Mouse (Mus musculus): ENCODE measurements around the gene Zfp709.
A peak's percentile ranks its signal among the peaks of the same experiment; 100 is the strongest.
"Not testable (repeated sequence)": the region's sequence is repeated elsewhere in the genome, so short reads cannot be mapped to it uniquely, and the experiment has no call there.

Zfp709 gene

GRCm38 (mm10) chr8:71881618-71882274 is at the start of gene Zfp709:
Gene Zfp709 (plus strand): TSS chr8:71882019.
- DNase-seq = peak; percentile 64

DNA sequence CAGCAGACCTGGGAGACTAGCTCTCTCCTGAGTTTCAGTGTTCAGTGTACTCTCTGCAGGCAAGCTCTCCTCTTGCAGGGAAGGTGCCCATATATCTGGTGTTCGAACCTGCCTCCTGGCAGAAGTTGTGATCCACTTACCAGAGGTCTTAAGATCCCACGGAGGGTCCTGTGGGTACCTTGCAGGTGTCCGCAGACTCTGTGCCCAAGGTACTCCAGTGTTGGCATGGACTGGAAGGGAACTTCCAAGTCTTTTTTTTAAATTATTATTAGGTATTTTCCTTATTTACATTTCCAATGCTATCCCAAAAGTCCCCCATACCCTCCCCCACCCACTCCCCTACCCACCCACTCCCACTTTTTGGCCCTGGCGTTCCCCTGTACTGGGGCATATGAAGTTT is 43.6 kb upstream of the Zfp709 start:
- DNase-seq = not testable (repeated sequence)

- DNase-seq = not testable (repeated sequence)
Observed at GRCm38 (mm10) chr8:71841201-71841817, 40.5 kb upstream of the Zfp709 start.

GRCm38 (mm10) chr8:71842476-71842875 is 39.3 kb upstream of the Zfp709 start:
- not testable (repeated sequence) for DNase-seq

GRCm38 (mm10) chr8:71844453-71844852 is 37.4 kb upstream of the Zfp709 start:
- not testable (repeated sequence) for DNase-seq

GRCm38 (mm10) chr8:71845993-71846483 is 35.8 kb upstream of the Zfp709 start:
- not testable (repeated sequence) for DNase-seq

GRCm38 (mm10) chr8:71846745-71847144 is 35.1 kb upstream of the Zfp709 start:
- DNase-seq = not testable (repeated sequence)

GRCm38 (mm10) chr8:71851014-71851413 is 30.8 kb upstream of the Zfp709 start:
- DNase-seq = not testable (repeated sequence)

DNA sequence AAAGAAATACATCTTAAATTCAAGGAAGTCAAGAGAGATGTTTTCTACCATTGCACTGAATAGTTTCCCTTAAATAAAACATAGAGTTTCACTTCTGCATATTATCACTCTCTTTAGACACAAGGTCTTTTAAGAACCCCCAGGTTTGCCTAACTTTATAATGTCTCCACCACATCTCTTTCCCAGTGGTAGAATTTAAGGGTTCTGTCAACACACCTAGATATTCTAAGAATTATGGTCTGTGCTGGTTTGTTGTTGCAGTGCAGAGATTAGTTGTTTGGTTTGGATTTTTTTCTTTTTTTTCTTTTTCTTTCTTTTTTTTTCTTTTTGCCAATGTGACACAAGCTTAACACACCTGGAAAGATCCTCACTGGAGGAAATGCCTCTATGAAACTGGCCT is 28.5 kb upstream of the Zfp709 start:
- DNase-seq = not testable (repeated sequence)

DNA sequence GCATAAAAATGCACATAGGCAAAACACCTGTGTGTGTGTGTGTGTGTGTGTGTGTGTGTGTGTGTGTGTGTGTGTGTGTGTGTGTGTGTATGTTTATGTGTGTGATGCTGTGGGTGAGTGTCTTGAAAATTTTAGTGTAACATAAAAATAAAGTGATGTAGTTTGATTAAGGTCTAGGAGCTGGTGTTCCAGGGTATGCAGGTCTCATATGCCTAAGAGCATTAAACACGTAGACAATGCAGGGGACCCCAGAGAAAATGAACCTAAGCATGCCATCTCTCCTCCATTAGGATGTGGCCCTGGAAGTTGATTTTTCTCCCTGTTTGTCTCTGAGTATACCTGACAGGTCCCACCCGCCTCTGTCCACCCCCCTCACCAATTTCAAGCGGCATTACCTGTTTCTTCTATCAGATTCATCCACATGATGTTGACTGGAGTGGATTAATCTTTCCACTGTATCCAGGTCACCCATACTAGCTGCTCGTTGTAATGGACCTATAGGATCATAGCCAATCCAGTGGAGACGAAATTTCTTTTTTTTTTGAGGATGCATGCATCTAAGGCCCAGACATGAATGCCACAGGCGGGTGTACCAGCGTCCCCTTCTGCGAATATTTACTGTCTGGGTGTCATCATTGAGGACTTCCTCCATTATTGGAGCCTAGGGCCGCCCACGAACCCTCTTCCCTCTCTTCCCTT is 25.0 kb upstream of the Zfp709 start:
- not testable (repeated sequence) for DNase-seq

- DNase-seq = not testable (repeated sequence)
Observed at GRCm38 (mm10) chr8:71857364-71857763, 24.5 kb upstream of the Zfp709 start.

- not testable (repeated sequence) for DNase-seq
Observed at GRCm38 (mm10) chr8:71861551-71861950, 20.3 kb upstream of the Zfp709 start.

DNA sequence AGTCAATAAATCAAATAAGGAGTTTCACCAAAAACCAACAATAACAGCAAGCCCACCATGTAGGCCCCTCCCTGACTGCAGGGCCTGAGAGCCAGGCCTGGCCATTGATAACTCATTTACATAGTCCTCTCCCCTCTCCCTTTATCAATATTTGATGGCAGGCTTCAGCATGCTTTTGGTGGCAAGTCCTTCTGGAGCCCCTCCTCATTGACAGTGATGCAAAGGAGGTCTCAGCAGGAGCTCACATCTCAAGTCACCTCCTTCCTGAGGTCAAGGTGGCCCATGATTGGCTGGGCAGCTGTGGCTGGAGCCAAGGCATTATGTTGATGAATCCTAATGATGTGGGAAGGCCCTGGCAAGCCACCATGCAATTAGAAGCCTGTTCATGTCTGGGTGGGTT is 19.8 kb upstream of the Zfp709 start:
- DNase-seq = not testable (repeated sequence)

DNA sequence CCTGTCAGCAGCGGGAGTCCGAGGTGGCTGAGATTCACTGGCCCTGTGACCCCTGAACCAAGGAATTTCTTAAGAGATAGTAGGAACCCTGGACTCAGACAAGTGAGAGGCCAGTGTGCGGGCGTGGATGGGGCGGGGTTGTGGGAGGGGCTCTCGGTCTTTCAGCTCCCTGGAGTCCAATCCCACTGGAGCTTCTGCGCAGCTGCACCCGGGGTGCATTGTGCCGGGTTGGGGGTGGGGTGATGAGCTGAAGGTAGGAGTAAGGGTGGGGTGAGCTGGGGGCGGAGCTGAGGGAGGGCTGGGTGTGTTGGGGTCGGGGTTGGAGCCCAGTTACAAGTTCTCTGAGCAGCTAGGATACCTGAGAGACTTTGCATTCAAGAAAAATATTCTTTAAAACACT is 18.8 kb downstream of the Zfp709 start:
- DNase-seq = not testable (repeated sequence)

DNA sequence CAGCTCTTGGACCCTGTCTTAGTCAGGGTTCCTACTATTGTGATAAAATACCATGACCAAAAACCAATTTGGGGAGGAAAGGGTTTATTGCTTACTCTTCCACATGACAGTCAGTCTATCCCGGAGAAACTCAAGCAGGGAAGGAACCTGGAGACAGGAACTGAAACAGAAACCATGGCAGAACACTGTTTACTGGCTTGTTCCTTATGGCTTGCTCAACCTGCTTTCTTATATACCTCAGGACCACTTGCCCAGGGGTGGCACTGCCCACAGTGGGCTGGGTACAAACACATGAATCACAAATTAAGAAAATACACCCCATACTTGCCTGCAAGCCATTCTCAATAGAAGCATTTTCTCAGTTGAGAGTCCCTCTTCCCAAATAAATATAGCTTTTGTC is 21.3 kb downstream of the Zfp709 start:
- not testable (repeated sequence) for DNase-seq

DNA sequence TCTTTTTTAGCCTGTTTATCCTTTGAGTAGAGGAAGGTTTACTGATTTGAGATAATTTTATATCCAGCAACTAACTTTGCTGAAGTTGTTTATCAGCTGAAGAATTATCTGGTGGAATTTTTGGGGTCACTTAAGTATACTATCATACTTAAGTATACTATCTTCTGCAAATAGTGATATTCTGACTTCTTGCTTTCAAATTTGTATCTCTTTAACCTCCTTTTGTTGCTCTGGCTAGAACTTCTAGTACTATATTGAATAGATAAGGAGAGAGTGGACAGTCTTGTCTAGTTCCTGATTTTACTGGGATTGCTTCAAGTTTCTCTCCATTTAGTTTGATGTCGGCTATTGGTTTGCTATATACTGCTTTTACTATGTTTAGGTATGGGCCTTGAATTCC is 25.0 kb downstream of the Zfp709 start:
- DNase-seq = no peak

DNA sequence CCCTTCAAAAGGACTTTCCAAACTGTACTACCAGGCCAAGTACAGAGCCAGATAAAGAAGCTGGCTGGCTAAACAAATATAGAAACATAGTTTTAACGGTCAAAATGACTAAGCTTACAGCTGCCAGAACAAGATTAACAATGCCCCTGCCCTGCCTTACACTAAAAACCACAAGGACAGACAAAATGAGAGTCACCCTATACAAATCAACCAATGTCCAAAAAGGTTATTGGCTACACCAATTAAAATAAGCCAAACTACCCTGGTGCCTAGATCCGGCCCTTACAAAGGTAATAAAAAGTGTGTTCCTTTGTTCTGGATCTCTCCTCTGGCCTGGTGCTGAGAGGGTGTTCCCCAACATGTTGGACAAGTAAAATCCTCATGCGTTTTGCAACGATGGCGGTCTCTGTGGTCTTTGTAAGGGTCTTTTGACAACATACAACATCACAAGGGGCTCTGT is 26.0 kb downstream of the Zfp709 start:
- DNase-seq = no peak

GRCm38 (mm10) chr8:71908309-71909261 is 26.8 kb downstream of the Zfp709 start, which contains the start of the genes Zfp882 and Zfp617:
Gene Zfp882 (plus strand): TSS chr8:71908608.
Gene Zfp617 (plus strand): TSS chr8:71908635.
- peak; percentile 90 for DNase-seq

DNA sequence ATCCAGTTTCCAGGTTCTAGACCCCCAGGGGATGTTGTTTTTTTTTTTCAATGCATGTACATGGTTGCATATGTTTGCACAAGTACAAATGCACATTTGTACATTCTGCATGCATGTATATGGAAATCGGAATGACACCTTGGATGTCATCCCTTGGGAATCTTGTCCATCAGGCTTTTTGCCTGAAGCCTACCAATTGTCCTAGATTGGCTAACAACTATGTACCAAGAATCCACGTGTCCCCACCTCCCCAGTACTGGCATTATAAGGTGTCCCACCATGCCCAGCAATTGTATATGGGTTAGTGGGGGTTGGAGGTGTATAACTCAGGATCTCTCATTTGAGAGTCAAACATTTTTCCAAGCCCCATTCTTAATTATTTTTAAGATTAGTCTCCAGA is 30.5 kb downstream of the Zfp709 start:
- DNase-seq = no peak

GRCm38 (mm10) chr8:71922567-71923401 is 41.0 kb downstream of the Zfp709 start:
- DNase-seq = peak; percentile 93

DNA sequence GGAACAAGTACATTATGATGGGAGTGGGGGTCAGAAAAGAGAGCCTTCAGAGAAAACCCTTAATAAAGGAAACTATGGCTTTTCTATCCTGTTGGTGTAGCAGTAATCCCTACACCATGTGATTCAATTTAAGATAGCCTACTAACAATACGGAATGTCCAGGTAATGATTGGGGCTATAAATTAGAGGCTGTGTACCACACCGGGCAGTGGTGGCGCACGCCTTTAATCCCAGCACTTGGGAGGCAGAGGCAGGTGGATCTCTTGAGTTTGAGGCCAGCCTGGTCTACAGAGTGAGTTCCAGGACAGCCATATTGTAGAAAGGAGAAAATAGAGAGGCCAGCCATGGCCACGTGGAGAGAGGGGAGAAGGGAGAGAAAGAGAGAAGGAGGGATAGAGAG is 44.0 kb downstream of the Zfp709 start:
- no peak for DNase-seq
